Mouse (Mus musculus) intestine, embryonic 15.5 days (tissue): ENCODE measurements around the gene Perp. TPM values are rescaled to one million over a fixed set of nuclear protein-coding genes. Genes with fewer than 3 reads are reported as not detected.

ENCODE experiments used
- ATAC-seq: fragments of 200-750 bp; cut with Nextera tagmentation; 2 replicates; pipeline ENCODE4 v1.8.0; 2017; ENCODE audit warnings: moderate TSS enrichment, moderate library complexity
- H3K27ac ChIP-seq: fragments of 300-500 bp; sonication (generic); 2 replicates; pipeline ENCODE4 v1.5.1; 2015; ENCODE audit warnings: mild to moderate bottlenecking, inconsistent platforms
- H3K27me3 ChIP-seq: fragments of 300-500 bp; sonication (generic); replicated peaks from 2 replicates; pipeline ENCODE4 v1.6.1; 2015; ENCODE audit warnings: inconsistent platforms
- H3K36me3 ChIP-seq: fragments of 300-500 bp; sonication (generic); 2 replicates; pipeline ENCODE4 v1.6.1; 2015; ENCODE audit warnings: inconsistent platforms
- H3K4me1 ChIP-seq: fragments of 300-500 bp; sonication (generic); replicated peaks from 2 replicates; pipeline ENCODE4 v1.6.1; 2015; ENCODE audit warnings: inconsistent platforms
- H3K4me2 ChIP-seq: fragments of 300-500 bp; sonication (generic); replicated peaks from 2 replicates; pipeline ENCODE4 v1.6.1; 2015; ENCODE audit warnings: mild to moderate bottlenecking, inconsistent platforms
- H3K4me3 ChIP-seq: fragments of 300-500 bp; sonication (generic); replicated peaks from 2 replicates; pipeline ENCODE4 v1.5.1; 2015; ENCODE audit warnings: inconsistent platforms
- H3K9ac ChIP-seq: fragments of 300-500 bp; sonication (generic); 2 replicates; pipeline ENCODE4 v1.6.1; 2015; ENCODE audit warnings: inconsistent platforms
- H3K9me3 ChIP-seq: fragments of 300-500 bp; sonication (generic); 2 replicates; pipeline ENCODE4 v1.6.1; 2016; ENCODE audit warnings: inconsistent platforms
- WGBS: fragments of 180-500 bp; shearing (Covaris S2); methylation state at CpG from one replicate; pipeline ENCODE4 v1.1.7; 2015; 5-methylcytosine and 5-hydroxymethylcytosine counted together
- polyA plus RNA-seq: library from polyadenylated mRNA; unstranded; fragments of >200 nt; fragmentation: Nextera tagmentation; extraction: Ambion mirVana; gene quantifications from 2 replicates; pipeline ENCODE4 v1.2.1, GENCODE M21; 2015

Perp gene
- 47.6 and 48.4 TPM in 2 replicates for polyA plus RNA-seq

GRCm38 (mm10) chr10:18844441-18845286 is at the start of gene Perp:
Gene Perp (plus strand): TSS chr10:18845020.
- ATAC-seq = peak; percentile 98
- Histone ChIP-seq H3K27me3 (peaks cover 6% of the 10 kb centered on the region; the same call in 1 of the 2 replicates), H3K36me3 (no peaks in the 10 kb centered on the region), H3K4me3 (peak within 1 kb of the TSS; percentile 56), H3K4me2 (peak within 1 kb of the TSS; percentile 85), H3K4me1 (0 out of 2 replicates have a peak, but pooled peaks cover 3% of the 10 kb centered on the region), H3K9ac (peak within 1 kb of the TSS; percentile 59), H3K27ac (peak within 1 kb of the TSS; percentile 83), H3K9me3 (no peaks in the 10 kb centered on the region)
- 2% methylated on average over 54 of the region's 54 CpGs for WGBS

GRCm38 (mm10) chr10:18811751-18812150 is 33.1 kb upstream of the Perp start:
- H3K4me3 ChIP-seq = no peak overlapping the region
- no peaks in the 10 kb centered on the region for H3K36me3 ChIP-seq
- no peak for ATAC-seq
- no peak overlapping the region for H3K4me2 ChIP-seq
- H3K9me3 ChIP-seq = no peaks in the 10 kb centered on the region
- H3K4me1 ChIP-seq = no peaks in the 10 kb centered on the region
- no peak overlapping the region for H3K9ac ChIP-seq
- WGBS = 84% methylated on average over 2 of the region's 2 CpGs
- H3K27ac ChIP-seq = no peak overlapping the region
- no peaks in the 10 kb centered on the region for H3K27me3 ChIP-seq

GRCm38 (mm10) chr10:18816560-18816959 is 28.3 kb upstream of the Perp start:
- no peaks in the 10 kb centered on the region for H3K27me3 ChIP-seq
- H3K4me2 ChIP-seq = no peak overlapping the region
- H3K4me1 ChIP-seq = no peaks in the 10 kb centered on the region
- peak; percentile 82 for ATAC-seq
- H3K27ac ChIP-seq = no peak overlapping the region
- H3K9ac ChIP-seq = no peak overlapping the region
- H3K9me3 ChIP-seq = no peaks in the 10 kb centered on the region
- WGBS = 39% methylated on average over 5 of the region's 5 CpGs
- no peaks in the 10 kb centered on the region for H3K36me3 ChIP-seq
- H3K4me3 ChIP-seq = no peak overlapping the region

GRCm38 (mm10) chr10:18825143-18825542 is 19.7 kb upstream of the Perp start:
- no peaks in the 10 kb centered on the region for H3K9me3 ChIP-seq
- no peak overlapping the region for H3K9ac ChIP-seq
- no peak overlapping the region for H3K4me3 ChIP-seq
- H3K36me3 ChIP-seq = no peaks in the 10 kb centered on the region
- ATAC-seq = no peak
- no peaks in the 10 kb centered on the region for H3K27me3 ChIP-seq
- no peak overlapping the region for H3K27ac ChIP-seq
- H3K4me2 ChIP-seq = no peak overlapping the region
- no peaks in the 10 kb centered on the region for H3K4me1 ChIP-seq

- H3K27me3 ChIP-seq = no peaks in the 10 kb centered on the region
- no peak overlapping the region for H3K4me2 ChIP-seq
- ATAC-seq = no peak
- H3K36me3 ChIP-seq = no peaks in the 10 kb centered on the region
- H3K4me3 ChIP-seq = no peak overlapping the region
- no peaks in the 10 kb centered on the region for H3K4me1 ChIP-seq
- no peaks in the 10 kb centered on the region for H3K9me3 ChIP-seq
- no peak overlapping the region for H3K27ac ChIP-seq
- H3K9ac ChIP-seq = no peak overlapping the region
- 75% methylated on average over 2 of the region's 2 CpGs for WGBS
Observed at GRCm38 (mm10) chr10:18826107-18826506, 18.7 kb upstream of the Perp start.

DNA sequence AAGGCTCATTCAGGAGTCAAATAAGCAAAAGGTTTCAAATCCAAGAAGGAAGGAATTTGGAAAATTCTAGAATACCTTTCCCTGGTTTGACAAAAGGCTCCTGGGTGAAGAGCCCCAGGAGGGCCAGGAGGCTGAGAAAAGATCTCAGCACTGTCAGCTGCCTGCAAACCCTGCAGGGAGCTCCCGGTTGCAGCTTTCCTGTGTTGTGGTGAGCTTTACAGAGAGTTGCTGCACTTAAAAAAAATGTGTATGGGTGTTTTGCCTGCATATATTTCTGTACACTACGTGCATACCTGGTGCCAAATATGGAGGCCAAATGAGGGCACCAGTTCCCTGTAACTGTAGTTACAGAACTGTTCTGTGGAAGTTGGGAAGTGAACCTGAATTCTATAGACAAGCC is 16.9 kb upstream of the Perp start:
- H3K4me1 ChIP-seq = no peaks in the 10 kb centered on the region
- H3K4me2 ChIP-seq = no peak overlapping the region
- no peak for ATAC-seq
- H3K4me3 ChIP-seq = no peak overlapping the region
- no peaks in the 10 kb centered on the region for H3K27me3 ChIP-seq
- no peaks in the 10 kb centered on the region for H3K9me3 ChIP-seq
- no peaks in the 10 kb centered on the region for H3K36me3 ChIP-seq
- 61% methylated on average over 2 of the region's 2 CpGs for WGBS
- no peak overlapping the region for H3K9ac ChIP-seq
- H3K27ac ChIP-seq = no peak overlapping the region

DNA sequence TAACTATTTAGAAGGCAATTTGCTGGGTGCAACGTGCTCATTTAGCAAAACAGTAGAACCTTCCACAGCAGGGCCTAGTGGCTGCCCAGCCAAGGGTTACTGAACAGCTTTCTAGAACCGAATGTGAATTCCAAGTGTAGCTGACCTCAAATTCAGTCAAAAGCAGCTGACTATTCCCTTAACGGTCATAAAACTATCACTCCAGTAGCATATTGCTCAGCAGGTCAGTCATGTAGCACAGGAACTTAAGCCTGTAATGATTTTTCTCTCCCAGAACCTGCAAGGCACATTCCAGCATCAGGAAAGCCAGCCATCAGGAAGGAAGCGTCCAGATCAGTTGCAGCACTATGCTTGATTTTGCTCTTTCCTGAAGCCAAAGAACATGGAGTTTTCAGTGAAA is 14.5 kb upstream of the Perp start:
- Histone ChIP-seq H3K9me3 (no peaks in the 10 kb centered on the region), H3K27ac (no peak overlapping the region), H3K9ac (no peak overlapping the region), H3K4me3 (no peak overlapping the region), H3K4me1 (no peaks in the 10 kb centered on the region), H3K36me3 (no peaks in the 10 kb centered on the region), H3K27me3 (no peaks in the 10 kb centered on the region), H3K4me2 (no peak overlapping the region)
- ATAC-seq = no peak
- WGBS = 67% methylated on average over 4 of the region's 4 CpGs

DNA sequence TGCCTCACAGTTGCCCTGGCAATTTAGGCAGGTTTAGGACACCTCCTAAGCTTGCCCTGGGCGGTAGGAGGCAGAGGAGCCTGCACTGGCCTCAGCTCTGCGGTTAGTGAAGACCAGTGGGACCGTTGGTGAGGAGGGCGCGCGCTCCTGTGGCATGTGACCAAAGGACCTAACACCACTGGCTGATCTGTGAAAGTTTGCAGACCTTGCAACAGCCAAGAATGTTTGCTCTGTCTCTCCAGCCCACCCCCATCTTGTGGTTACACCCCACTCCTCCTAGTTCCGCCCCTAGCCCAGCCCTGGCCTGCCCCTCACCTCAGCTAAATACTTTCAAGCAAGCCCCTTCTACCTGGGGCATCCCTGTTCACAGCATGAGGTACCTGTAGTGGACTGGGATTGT is 13.0 kb upstream of the Perp start:
- ATAC-seq = no peak
- 43% methylated on average over 7 of the region's 7 CpGs for WGBS
- Histone ChIP-seq H3K27me3 (no peaks in the 10 kb centered on the region), H3K9me3 (no peaks in the 10 kb centered on the region), H3K27ac (no peak overlapping the region), H3K4me2 (no peak overlapping the region; the same call in 1 of the 2 replicates), H3K36me3 (no peaks in the 10 kb centered on the region), H3K4me3 (no peak overlapping the region), H3K4me1 (no peaks in the 10 kb centered on the region), H3K9ac (no peak overlapping the region)

- no peak for ATAC-seq
- no peak overlapping the region for H3K4me2 ChIP-seq
- no peak overlapping the region for H3K9ac ChIP-seq
- H3K27ac ChIP-seq = no peak overlapping the region
- no peaks in the 10 kb centered on the region for H3K36me3 ChIP-seq
- no peaks in the 10 kb centered on the region for H3K9me3 ChIP-seq
- H3K4me1 ChIP-seq = no peaks in the 10 kb centered on the region
- WGBS = 35% methylated on average over 2 of the region's 2 CpGs
- no peaks in the 10 kb centered on the region for H3K27me3 ChIP-seq
- no peak overlapping the region for H3K4me3 ChIP-seq
Observed at GRCm38 (mm10) chr10:18834389-18834788, 10.4 kb upstream of the Perp start.

DNA sequence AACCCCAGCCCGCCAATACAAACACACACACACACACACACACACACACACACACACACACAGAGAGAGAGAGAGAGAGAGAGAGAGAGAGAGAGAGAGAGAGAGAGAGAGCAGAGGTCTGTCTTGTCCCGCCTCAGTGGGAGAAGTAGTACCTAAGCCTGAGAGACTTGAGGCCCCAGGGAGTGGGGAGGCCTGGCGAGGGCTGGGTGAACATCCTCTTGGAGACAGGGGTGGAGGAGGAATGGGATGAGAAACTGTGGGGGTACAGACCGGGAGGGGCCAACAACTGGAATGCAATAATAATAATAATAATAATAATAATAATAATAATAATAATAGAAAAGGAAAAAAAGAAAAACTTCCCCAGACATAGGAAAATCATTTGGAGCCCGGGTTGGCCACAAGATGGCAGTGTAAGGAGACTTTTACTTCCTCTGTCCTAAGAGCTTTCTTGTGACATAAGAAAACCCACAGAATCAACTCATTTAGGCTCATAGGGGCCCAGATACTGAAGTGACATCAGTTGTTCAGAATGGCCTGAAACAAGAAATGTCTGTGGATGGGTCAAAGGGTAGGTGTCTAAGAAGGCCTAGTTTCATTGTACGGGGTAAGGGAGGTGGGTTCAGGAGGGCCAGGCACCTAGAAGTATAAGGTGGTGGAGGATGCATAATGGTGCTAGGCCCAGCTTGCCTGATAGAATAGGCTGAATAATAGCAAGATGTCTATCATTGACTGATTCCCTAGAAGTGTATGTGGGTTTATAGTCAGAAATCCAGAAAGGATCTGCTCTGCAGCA is 8.9 kb upstream of the Perp start:
- H3K27ac ChIP-seq = no peak overlapping the region
- H3K27me3 ChIP-seq = no peaks in the 10 kb centered on the region
- no peaks in the 10 kb centered on the region for H3K4me1 ChIP-seq
- H3K9me3 ChIP-seq = no peaks in the 10 kb centered on the region
- H3K9ac ChIP-seq = no peak overlapping the region
- no peaks in the 10 kb centered on the region for H3K36me3 ChIP-seq
- ATAC-seq = no peak
- H3K4me3 ChIP-seq = no peak overlapping the region
- WGBS = 56% methylated on average over 6 of the region's 6 CpGs
- no peak overlapping the region for H3K4me2 ChIP-seq

DNA sequence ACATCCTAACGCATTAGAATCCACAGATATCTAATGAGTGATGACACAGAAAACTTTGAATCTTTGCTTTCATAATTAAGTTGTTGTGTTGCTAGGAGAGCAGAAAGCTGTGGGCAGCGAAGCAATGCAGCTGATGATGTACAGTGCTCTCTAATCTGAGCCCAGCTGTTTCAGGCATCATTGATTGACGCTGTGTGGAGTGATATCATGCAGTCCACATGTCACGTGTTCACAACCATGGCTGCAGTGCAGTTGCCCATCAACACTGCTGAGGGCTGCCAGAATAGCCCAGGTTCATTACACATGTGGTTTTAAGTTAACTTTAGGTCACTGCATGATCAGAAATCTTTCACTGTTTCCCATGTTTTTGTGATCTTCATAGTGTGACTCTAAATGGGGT is 5.3 kb upstream of the Perp start:
- H3K27me3 ChIP-seq = no peaks in the 10 kb centered on the region
- H3K9ac ChIP-seq = no peak overlapping the region
- H3K4me2 ChIP-seq = no peak overlapping the region
- H3K4me1 ChIP-seq = no peaks in the 10 kb centered on the region
- no peak for ATAC-seq
- no peaks in the 10 kb centered on the region for H3K9me3 ChIP-seq
- no peak overlapping the region for H3K4me3 ChIP-seq
- no peak overlapping the region for H3K27ac ChIP-seq
- WGBS = 78% methylated on average over 4 of the region's 4 CpGs
- H3K36me3 ChIP-seq = no peaks in the 10 kb centered on the region

DNA sequence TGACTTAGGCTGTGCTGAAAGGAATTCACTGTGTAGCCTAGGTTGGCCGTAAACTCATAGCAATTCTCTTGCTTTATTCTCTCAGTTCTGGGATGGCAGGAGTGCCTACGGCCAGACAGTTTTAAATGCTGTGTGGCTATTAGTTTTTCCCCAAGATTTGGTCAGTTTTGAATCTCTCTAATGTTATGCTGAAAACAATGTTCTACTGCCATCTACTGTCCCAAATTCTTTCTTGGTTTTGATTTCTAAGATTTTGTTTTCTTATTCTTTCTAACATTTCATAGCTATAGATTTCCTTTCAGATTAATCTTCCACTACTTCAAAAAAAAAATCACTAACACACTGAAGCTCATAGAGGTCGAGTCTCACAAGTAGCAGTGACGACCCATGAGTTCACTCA is 4.1 kb upstream of the Perp start:
- Histone ChIP-seq H3K9me3 (no peaks in the 10 kb centered on the region), H3K4me2 (no peak overlapping the region), H3K4me1 (0 out of 2 replicates have a peak, but pooled peaks cover 3% of the 10 kb centered on the region), H3K36me3 (no peaks in the 10 kb centered on the region), H3K4me3 (no peak overlapping the region), H3K27ac (no peak overlapping the region), H3K27me3 (peaks cover 6% of the 10 kb centered on the region; the same call in 1 of the 2 replicates), H3K9ac (no peak overlapping the region)
- no peak for ATAC-seq
- WGBS = 65% methylated on average over 4 of the region's 4 CpGs
